Mouse (Mus musculus) CH12.LX (cell line): ENCODE data around the gene Tekt2. TPM values are rescaled to one million over a fixed set of nuclear protein-coding genes. Genes with fewer than 3 reads are reported as not detected.
A peak's percentile ranks its signal among the peaks of the same experiment; 100 is the strongest.

Experiments
- DNase-seq: peaks from one replicate; pipeline ENCODE4 v3.0.0-alpha.2; 2013; ENCODE audit errors: extremely low read depth
- H3K27ac ChIP-seq: 2 replicates; pipeline ENCODE4 v1.5.1; 2012; ENCODE audit warnings: low read depth, mild to moderate bottlenecking, control low read depth, moderate library complexity; ENCODE audit not compliant: insufficient read depth
- H3K27me3 ChIP-seq: replicated peaks from 2 replicates; pipeline ENCODE3; 2012; ENCODE audit warnings: inconsistent platforms
- H3K36me3 ChIP-seq, 2 experiments: replicated peaks in 1 of 2; 2 replicates each; pipeline versions ENCODE3 to v1.6.1; 2012; ENCODE audit warnings: inconsistent platforms in 1 of 2, low read length in 1 of 2, mild to moderate bottlenecking in 1 of 2, mixed read lengths in 1 of 2, moderate library complexity in 1 of 2; ENCODE audit not compliant: control insufficient read depth in 1 of 2, insufficient read depth in 1 of 2
- H3K4me1 ChIP-seq, 2 experiments: 2 replicates each; pipeline ENCODE4 v1.6.1; 2012; ENCODE audit warnings: inconsistent platforms in 1 of 2, moderate library complexity in 1 of 2; ENCODE audit not compliant: insufficient read depth in 2 of 2, control insufficient read depth in 1 of 2
- H3K4me2 ChIP-seq: 2 replicates; pipeline ENCODE4 v1.6.1; 2012; ENCODE audit warnings: low read depth, mild to moderate bottlenecking, control low read depth; ENCODE audit not compliant: poor library complexity, insufficient read depth, severe bottlenecking
- H3K4me3 ChIP-seq, 3 experiments: fragments of 150-350 bp in 1 of 3; sonication (generic) in 1 of 3; replicated peaks in 1 of 3; 2 replicates each; pipeline versions ENCODE3 to v1.5.1; 2011 to 2012; ENCODE audit warnings: low read depth in 2 of 3, low read length in 2 of 3, mild to moderate bottlenecking in 2 of 3, moderate library complexity in 2 of 3, control low read depth in 1 of 3, improper control_type of control experiment in 1 of 3, inconsistent platforms in 1 of 3, mixed read lengths in 1 of 3; ENCODE audit not compliant: poor library complexity in 1 of 3
- H3K79me2 ChIP-seq: replicated peaks from 2 replicates; pipeline ENCODE4 v1.6.1; 2012; ENCODE audit warnings: mild to moderate bottlenecking, moderate library complexity; ENCODE audit not compliant: control insufficient read depth, poor library complexity, insufficient read depth, severe bottlenecking; ENCODE audit errors: extremely low read depth
- H3K9ac ChIP-seq: 2 replicates; pipeline ENCODE4 v1.6.1; 2012; ENCODE audit warnings: low read depth, mild to moderate bottlenecking, control low read depth, moderate library complexity; ENCODE audit not compliant: insufficient read depth
- H3K9me3 ChIP-seq: replicated peaks from 2 replicates; pipeline ENCODE3; 2012; ENCODE audit warnings: low read length, inconsistent platforms, mixed read lengths
- CTCF ChIP-seq, 2 experiments: IDR thresholded peaks in 1 of 2; conservative IDR thresholded peaks in 1 of 2; 2 replicates each; pipeline ENCODE4 v1.5.1; 2011 to 2012; ENCODE audit warnings: low read depth in 2 of 2, low read length in 2 of 2, improper control_type of control experiment in 1 of 2, inconsistent platforms in 1 of 2, mild to moderate bottlenecking in 1 of 2, moderate library complexity in 1 of 2
- ELF1 ChIP-seq: IDR thresholded peaks from 2 replicates; pipeline ENCODE4 v1.6.1; 2014; ENCODE audit warnings: low read depth, mild to moderate bottlenecking, inconsistent platforms, low read length, improper control_type of control experiment
- MAFK ChIP-seq: IDR thresholded peaks from 2 replicates; pipeline ENCODE4 v1.6.1; 2011; ENCODE audit warnings: low read length, improper control_type of control experiment; ENCODE audit not compliant: insufficient replicate concordance
- UBTF ChIP-seq: IDR thresholded peaks from 2 replicates; pipeline ENCODE4 v1.6.1; 2012; ENCODE audit warnings: low read depth, mild to moderate bottlenecking, inconsistent platforms, low read length, improper control_type of control experiment, moderate library complexity
- ZNF384 ChIP-seq: IDR thresholded peaks from 2 replicates; pipeline ENCODE4 v1.6.1; 2012; ENCODE audit warnings: low read depth, low read length, improper control_type of control experiment, inconsistent platforms
- dilution Hi-C: fragments of 300-500 bp; cut with MboI; formaldehyde crosslinking; loops from 2 replicates; pipeline ENCODE4 v1.14.3; 2020; ENCODE audit warnings: low sequenced_read_pairs; ENCODE audit not compliant: extremely low pct_unique_long_range_greater_than_20kb, extremely low pct_ligation_motif_present
- in situ Hi-C: fragments of 300-500 bp; cut with MboI; formaldehyde crosslinking; loops from 3 replicates; pipeline ENCODE4 v1.14.3; 2019; ENCODE audit warnings: low sequenced_read_pairs, low pct_ligation_motif_present, low pct_unique_long_range_greater_than_20kb, mixed read lengths
- polyA plus RNA-seq: library from polyadenylated mRNA; unstranded; fragments of >175 nt; gene quantifications from 2 replicates; pipeline ENCODE4 v1.2.1, GENCODE M21; 2012; ENCODE audit warnings: low read depth; ENCODE audit not compliant: insufficient read length
- total RNA-seq, 2 experiments: library from RNA; depleted of rRNA; stranded (reverse); fragments of 300-350 nt in 1 of 2; fragments of >200 nt in 1 of 2; gene quantifications; 2 replicates each; pipeline ENCODE4 v1.2.3; 2012 to 2014

Gene Tekt2
- total and polyA plus RNA-seq, 3 experiments = 0.08 to 0.24 TPM; not detected in 1

DNA sequence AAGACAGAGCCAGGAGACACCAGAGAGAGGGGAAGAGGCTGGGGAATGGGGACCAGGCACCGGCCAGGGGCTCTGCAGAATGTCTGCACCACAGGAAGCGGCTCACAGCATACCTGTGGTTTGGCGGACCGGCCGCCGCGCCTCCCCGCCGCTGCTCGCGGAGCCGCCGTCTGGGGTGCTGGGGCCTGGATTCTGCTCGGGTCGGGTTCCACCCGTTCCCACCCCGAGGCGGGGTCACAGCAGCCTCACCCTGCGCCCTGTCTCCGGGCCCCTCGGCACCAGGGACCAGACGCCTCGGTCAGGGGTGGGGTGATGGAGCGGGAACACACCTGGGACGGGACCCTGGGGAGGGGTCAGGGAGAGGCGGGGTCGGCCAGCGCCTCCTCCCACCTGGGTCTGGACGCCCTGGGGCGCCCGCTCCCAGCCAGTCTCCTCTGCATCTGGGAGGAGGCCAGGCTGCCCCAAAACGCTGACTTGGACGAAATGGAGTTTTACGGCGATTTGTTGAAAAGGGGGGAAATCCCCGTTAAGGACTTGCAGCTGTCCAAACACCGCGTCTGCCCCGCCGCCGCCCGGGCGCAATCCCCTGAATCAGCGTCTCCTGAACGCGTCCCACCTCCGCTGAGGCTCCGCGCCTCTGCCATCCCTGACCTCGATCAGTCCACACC, 24.4 kb downstream of the Tekt2 start:
- Histone ChIP-seq H3K27ac (no peak overlapping the region), H3K4me2 (peak overlapping the region; percentile 83), H3K36me3 (no peaks in the 10 kb centered on the region), H3K4me1 (peaks cover 0 to 16% of the 10 kb centered on the region in 2 experiments; a peak in 3 of 4 replicates), H3K79me2 (no peaks in the 10 kb centered on the region), H3K4me3 (peak overlapping the region in 2 of 3 experiments; percentile 39 to 45), H3K9me3 (peaks cover 8% of the 10 kb centered on the region), H3K9ac (no peak overlapping the region), H3K27me3 (peaks cover 54% of the 10 kb centered on the region)
- no peak for DNase-seq
- peak; percentile 79; the same call in 1 of the 2 replicates for TF ChIP-seq MAFK
- TF ChIP-seq ZNF384 = no peak
- TF ChIP-seq UBTF = no peak
- dilution Hi-C loops = no loop called here
- in situ Hi-C loops = loop anchor here (5.0 kb wide), 1 partner anchor 74 kb away; no protein-coding TSS in a partner anchor

DNA sequence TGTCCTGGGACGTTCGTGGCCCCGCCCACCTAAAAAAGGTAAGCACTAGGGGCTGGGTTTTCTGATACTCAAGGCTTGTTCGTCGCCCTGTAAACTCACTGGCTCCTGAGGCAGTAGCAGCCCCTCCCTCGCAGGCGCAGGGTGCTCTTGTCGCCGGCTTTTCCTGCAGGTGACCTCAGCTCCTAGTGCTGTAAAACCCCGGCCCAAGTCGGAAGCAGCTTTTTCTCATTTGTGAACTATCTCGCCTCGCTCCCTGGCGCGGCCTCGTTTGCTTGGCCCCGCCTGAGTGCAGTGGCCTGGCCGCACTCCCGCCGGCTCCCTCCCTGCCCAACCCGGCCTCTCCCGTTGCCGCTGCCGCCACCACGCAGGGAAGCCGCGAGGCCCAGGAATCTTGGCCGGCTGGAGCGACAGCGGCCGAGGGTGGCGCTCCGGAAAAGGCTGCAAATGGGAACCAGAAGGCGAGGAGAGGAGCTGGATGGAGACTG, 28.8 kb downstream of the Tekt2 start:
- Histone ChIP-seq H3K27ac (no peak overlapping the region), H3K4me2 (no peak overlapping the region), H3K9ac (no peak overlapping the region), H3K4me3 (no peak overlapping the region), H3K9me3 (peaks cover 2% of the 10 kb centered on the region), H3K4me1 (peaks cover 0 to 20% of the 10 kb centered on the region in 2 experiments; a peak in 3 of 4 replicates), H3K36me3 (no peaks in the 10 kb centered on the region), H3K79me2 (no peaks in the 10 kb centered on the region), H3K27me3 (peaks cover 49% of the 10 kb centered on the region)
- no peak for TF ChIP-seq CTCF (conservative IDR thresholded peaks at IDR 0.05 in 1 of 2, IDR thresholded peaks at IDR 0.05 in 1 of 2; ENCODE audit: low read depth in 2 of 2, low read length in 2 of 2)
- DNase-seq = no peak
- dilution Hi-C loops = no loop called here
- in situ Hi-C loops = no loop called here

DNA sequence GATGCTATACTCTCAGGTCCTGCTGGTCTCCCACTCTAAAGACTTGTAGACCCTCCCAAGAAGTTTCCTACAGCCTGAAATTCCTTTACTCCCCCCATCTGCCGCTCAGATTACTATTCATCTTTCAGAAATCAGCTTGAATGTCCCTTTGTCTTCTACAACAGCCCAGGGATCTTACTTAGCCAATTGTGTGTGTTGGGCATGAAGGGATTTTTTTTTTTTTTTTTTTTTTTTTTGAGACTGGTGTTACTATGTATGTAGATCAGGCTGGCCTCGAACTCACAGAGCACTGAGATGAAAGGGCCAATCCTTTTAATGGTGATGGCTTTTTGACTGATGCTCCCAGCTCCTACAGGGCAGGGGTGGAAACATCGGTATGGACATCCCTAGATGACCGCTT, 29.6 kb downstream of the Tekt2 start:
- Histone ChIP-seq H3K27me3 (peaks cover 42% of the 10 kb centered on the region), H3K9ac (no peak overlapping the region), H3K79me2 (no peaks in the 10 kb centered on the region), H3K27ac (no peak overlapping the region), H3K4me1 (peaks cover 0 to 12% of the 10 kb centered on the region in 2 experiments; a peak in 2 of 4 replicates), H3K9me3 (peaks cover 2% of the 10 kb centered on the region), H3K4me3 (no peak overlapping the region), H3K4me2 (no peak overlapping the region), H3K36me3 (no peaks in the 10 kb centered on the region)
- in situ Hi-C loops = no loop called here
- TF ChIP-seq ZNF384 (0 out of 2 replicates have a peak, but pooled peaks have one; percentile 53), ELF1 (no peak)
- no peak for DNase-seq
- dilution Hi-C loops = no loop called here
